Mouse (Mus musculus): ENCODE data around the gene Lrtm2.

The Lrtm2 gene

DNA sequence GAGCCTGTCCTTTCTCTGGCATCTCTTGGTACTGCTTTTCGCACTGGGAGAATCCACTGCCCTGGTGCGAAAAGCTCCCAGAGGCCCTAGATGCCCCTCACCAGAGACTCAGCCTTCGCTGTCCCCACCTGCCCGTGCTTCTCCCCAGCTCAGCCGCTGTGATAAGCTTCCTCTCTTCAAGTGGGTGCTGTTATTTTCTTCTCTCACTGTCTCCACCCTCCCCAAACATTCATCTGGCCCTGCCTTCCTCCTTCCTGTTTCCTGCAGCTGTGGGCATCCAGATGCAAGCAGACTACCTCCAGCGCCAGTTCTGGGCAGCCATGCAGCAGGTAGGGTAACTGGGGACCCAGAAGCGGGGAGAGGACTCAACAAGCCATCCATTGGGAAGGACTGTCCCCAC is 5.6 kb upstream of the Lrtm2 start:
- no peak for DNase-seq (ENCODE audit: low read depth, low spot score)

DNA sequence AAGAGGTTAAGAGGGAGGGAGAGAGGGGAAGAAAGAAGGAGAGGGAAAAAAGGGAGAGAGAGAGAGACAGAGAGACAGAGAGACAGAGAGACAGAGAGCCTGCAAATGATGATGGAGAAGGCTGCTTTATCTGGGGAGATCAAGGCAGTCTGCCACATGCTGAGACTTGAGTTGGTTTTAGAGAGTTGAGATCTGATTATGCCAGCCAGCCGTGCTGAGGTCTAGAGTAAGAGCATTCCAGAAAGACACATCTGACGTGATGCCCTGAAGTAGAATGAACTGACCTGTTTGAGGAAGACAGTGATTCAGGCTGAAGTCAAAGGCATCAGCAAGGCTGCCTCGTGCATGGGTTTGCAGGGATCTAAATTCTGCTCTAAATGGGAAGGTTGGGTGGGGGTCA is 3.3 kb upstream of the Lrtm2 start:
- no peak for DNase-seq (ENCODE audit: low read depth, low spot score)

DNA sequence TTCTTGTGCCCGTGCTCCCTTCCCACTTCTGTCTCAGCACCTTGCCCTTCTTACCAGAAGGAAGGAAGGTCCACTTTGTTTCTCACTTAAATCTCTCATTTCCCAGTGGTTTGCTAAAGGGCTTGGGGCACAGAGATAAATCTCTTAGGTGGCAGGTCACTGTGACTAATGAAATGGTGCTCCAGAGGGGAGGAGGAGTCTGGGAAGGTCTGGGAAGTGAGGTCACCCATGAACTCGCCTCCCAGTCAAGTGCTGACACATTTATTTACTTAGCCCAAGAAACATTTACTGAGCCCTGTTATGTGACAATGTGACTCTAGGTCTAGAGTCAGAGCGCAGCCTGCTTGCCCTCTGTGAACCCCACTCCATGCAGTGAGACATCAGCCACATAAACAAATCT is 2.6 kb upstream of the Lrtm2 start:
- DNase-seq (ENCODE audit: low read depth, low spot score), result no peak

DNA sequence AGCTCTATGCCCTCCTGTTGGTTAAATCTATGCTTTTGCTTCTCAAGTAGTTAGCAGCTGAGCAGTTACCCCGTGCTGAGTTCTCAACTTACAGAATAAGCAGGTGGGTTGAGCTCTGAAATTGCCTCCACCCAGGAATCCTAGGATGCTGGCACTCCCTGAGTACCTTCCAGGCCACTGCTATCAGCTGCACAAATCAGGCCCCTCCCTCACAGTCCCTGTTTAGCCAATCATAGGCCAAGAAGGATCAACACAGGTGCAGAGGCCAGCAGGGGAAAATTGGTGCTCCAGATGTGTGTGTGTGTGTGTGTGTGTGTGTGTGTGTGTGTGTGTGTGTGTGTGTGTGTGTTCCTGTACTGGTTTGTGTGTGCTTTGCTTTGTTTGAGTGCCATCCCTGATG is 1.5 kb upstream of the Lrtm2 start:
- DNase-seq (ENCODE audit: low read depth, low spot score), result peak; percentile 85

DNA sequence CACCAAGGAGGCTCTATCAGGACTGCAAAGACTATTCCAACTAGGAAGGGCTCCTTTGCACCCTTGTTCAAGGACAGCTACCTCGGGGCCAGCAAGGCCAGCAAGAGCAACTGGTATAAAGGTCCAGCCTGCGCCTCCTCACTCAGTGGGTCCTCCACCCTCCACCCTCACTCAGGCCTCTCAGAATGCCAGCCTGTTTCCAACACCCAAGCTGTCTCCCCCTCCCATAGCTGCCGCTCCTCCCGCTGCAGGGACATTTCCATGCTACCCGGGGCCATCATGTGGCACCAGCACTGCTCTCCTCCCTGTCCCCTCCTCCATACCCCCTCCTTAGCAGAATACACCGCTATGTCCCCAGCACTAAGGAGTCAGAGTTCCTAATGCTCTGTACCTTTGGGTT is 630 bp downstream of the Lrtm2 start:
- no peak for DNase-seq (ENCODE audit: low read depth, low spot score)

DNA sequence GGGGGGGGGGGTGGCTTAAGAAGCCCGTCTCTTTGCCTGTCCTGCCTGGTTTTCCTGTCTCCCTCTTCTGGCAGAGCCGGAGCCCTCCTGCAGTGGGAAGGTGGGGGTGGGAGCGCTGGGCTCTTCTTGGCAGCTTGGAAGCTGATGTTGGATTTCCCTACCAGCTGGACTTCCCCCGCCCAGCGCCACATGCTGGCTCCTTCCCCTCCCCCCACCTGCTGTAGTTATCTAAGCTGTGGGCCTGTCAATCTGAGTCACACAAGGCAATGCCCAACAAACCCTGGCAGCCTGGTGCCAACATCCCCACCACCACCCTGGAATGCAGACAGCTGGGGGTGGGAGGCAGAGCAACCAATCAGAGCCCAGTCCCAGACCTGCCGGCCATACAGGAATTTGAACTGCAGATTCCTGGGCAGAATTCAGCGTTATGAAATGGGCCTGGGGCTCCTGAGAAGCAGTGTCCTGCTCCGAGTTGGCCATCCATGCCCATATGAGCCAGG is 1.3 kb downstream of the Lrtm2 start:
- peak; percentile 26 for DNase-seq (ENCODE audit: low read depth, low spot score)

DNA sequence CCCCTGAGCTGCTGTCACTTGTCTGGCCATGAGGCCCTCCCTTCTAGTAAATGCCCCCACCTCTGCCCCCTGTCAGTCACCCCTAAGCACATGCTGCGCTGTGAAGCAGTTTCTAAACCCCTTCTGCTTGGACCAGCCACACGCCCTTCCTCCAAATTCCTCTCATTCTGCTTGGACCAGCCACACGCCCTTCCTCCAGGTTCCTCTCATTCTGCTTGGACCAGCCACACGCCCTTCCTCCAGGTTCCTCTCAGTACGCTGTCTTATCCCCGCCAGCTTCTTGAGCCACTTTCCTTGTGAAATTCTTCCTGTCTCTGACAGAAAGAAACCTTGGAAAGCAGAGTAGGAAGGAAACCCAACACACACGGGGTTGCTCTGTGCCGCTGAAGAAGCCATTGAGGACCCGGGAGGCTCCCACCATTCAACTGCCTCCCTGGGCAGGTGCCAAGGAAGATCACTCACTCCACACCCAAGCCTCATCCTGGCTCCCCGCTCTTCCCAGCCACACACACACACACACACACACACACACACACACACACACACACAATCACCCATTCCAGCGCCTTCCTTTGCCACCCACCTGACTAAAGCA is 1.9 kb downstream of the Lrtm2 start:
- DNase-seq (ENCODE audit: low read depth, low spot score), result peak; percentile 61

DNA sequence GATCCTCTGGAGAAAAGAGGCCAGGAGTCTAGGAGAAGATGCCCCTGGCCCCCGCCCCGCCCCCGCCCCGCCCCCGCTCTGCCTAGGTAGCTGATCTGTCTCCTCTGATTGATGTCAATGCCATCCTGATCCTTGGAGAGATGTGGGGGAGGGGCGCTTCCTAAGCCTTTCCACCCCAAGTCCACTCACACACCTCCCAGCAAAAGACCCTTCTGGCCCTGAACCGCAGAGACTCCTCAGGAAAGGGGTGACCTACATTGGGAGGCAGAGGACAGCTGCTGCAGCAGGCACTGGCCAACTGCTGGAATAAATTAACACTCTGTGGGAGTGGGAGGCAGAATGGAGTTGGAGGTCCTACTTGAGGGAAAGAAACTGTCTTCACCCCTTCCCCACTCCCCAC is 4.0 kb downstream of the Lrtm2 start:
- DNase-seq (ENCODE audit: low read depth, low spot score), result no peak

DNA sequence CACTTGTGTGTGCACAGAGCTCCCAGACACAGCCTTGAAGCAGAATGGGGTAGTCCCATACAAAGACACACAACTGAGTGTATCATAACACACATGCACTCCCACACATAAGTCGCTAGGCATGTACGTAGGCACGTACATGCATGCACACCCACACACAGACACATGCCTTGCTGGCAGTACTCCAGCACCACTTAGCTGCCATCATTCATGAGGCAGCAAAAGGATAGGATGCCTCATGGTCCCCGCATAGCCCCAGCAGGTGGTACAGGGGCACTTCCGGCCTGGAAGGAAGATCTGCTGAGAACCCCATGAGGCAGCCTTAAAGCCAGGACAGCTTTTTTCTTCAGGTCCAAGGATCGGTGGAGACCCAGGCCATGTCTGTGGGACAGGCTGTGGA is 4.6 kb downstream of the Lrtm2 start:
- no peak for DNase-seq (ENCODE audit: low read depth, low spot score)

DNA sequence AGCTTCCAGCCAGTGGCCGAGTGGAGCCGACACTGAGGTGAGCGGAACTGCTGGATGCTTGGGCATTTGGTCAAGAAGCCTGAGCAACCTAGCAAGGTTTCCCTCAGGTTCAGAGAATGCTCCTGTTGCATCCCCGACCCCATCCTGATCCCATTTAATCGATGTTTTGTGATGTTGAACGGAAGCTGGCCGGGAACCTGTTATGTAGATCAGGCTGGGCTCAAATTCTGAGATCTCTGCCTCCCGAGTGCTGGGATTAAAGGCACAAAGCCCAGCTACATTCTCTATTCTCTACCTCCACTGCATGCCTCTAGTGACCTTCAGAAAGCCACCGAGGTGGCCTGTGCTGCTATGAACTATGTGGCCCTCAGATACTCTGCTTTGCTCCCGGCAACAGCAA is 5.8 kb downstream of the Lrtm2 start:
- peak; percentile 97 for DNase-seq (ENCODE audit: low read depth, low spot score)

DNA sequence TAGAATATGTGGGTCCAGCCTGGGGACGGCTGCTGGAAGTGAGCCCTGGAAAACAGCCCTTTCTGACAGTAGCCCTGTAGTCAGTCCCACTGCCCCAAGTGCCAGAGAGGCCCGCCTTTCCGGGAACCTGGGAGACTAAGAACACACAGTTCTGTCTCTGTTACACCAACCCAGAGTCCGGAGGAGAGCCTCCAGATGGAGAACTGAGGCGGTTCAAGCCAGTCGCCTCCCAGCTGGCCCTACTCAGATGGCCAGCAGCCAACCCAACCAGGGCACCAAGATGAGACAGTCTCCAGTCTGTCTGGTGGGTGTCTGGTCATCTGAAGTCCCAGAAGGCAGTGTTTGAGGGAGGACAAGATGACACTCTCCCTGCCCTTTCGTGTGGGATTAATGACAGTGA is 8.8 kb downstream of the Lrtm2 start:
- no peak for DNase-seq (ENCODE audit: low read depth, low spot score)

DNA sequence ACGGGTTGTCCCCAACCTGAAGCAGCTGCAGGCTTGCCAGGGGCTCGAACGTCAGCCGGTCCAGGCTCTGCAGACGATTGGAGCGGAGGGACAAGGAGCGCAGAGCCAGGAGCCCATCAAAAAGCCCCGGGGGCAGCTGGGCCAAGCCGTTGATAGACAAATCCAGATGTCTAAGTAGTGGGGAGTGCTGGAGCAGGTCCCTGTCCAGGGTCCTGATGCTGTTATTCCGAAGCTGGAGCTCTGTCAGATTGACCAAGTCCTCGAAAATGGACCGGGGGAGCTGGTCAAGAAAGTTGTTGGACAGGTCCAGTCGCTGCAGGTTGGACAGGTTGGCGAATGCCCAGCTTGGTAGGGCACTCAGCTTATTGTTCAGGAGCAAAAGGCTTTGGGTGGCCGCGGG is 10.1 kb downstream of the Lrtm2 start:
- peak; percentile 71 for DNase-seq (ENCODE audit: low read depth, low spot score)

DNA sequence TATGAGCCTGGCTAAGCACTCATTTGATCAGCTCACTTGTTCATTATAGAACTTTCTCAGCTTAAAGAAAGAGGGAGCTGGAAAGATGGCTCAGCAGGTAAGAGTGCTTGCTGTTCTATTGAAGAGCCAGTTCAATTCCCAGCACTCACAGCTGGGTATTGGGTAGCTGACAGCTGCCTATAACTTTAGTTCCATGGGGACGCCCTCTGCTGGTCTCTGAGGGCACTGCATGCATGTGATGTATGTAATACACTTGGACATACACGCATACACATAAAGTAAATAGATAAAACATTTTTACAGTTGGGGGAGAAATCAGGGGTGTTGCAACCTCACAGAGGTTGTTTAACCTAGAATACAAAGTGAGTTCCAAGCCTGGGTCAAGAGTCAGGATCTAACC is 11.2 kb downstream of the Lrtm2 start:
- DNase-seq (ENCODE audit: low read depth, low spot score), result peak; percentile 81

DNA sequence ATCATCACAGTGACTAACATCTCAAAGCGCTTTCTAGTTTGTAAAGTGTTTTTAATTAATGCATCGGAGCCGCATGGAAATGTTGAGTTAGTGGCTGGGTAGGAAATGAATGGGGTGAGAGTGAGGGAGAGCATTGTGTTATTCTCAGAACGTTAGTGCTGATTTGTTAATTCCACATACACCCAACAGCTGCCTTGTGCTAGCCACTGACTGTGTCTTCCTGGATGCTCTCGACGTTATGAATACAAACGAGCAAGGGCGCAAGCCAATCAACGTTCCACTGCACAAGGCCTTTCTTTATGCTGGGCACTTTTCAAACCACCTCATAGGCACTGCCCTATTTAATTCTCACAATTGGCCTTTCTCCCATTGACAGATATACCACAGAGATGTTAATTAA is 11.8 kb downstream of the Lrtm2 start:
- DNase-seq (ENCODE audit: low read depth, low spot score), result no peak

DNA sequence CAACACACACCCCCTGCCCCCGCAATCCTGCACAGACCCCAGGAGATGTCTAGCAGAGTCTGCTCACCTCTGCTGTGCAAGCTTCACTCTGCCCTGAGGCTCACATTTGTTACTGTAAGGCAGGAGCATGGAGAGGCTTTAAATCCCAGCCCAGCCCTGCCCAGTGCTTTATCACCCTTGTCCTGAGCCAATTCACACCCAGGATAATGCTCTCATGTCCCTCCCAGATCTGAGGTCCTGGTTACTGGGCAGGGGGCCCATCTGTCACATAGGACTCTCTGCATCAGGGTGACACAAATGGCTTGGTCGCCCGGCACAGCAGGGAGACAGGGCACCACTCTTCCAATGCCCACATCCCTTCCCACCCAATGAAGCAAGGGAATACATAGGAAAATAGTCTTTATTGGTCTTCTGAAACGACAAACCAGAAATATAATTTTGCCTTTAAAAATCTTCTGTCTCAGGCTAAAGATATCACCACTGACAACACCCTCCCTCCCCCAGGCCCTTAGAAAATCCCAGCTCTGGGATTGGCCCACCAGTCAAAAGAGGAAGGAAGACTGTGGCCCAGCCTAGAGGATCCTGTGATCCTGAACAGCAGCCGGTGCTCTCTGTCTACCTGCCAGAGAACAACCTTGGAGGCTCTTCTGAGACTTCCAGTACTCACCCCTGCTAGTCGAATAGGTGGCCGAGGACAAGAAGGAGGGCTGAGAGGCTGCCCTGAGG is 15.7 kb downstream of the Lrtm2 start:
- no peak for DNase-seq (ENCODE audit: low read depth, low spot score)

DNA sequence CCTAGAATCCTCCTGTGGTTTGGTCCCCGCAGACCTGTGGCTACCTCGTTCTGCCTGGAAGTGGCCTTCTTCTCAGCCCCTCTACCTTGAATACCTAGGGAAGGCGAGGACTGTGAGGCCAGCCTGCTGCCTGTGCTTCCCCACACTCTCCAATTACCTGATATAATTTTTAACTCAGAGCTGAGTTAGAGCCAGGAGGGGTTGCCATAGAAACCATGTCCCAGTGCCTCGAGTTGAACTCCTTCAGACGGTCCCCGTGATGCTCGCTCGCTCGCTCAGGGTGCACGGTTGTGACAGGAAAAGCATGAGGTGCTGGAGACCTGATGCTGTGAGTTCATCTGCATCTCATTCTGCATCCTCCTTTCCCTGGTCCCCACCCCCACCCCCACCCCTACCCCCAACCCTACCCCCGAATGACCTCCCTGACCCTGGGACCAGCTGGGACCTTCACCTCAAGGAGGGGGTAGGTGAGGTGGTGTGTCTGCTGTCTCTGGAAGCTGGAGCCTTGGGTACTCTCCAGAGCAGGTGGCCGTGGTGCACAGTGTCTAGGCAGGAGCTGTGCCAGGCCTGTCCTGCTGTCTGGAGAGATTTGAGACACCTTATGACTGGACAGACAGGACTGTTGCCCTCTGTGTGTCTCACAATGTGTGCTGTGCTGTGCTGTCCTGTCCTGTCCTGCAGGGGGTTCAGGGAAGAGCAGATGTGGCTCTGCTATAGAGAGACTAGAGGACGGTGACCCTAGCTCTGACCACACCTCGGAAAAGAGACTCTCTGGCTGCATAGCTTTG is 16.8 kb downstream of the Lrtm2 start:
- no peak for DNase-seq (ENCODE audit: low read depth, low spot score)

DNA sequence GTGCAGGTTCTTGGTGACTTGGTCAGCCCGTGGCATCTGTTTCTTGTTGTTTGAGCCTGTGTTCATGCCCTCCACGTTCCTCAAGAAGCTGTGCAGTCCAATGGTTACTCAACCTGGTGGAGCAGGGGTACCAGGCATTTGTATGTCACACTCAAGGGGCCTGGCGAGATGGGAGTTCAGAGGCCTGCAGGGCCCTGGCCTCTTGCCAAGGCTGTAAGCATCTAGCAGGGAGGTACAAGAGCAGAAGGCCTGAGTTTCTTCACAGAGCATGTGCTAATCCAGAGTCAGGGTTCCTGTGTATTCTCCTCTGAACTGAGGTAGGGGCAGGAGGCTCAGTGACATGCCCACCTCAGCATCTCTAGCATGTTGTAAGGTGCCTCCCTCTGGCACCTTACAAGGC is 17.5 kb downstream of the Lrtm2 start:
- no peak for DNase-seq (ENCODE audit: low read depth, low spot score)

DNA sequence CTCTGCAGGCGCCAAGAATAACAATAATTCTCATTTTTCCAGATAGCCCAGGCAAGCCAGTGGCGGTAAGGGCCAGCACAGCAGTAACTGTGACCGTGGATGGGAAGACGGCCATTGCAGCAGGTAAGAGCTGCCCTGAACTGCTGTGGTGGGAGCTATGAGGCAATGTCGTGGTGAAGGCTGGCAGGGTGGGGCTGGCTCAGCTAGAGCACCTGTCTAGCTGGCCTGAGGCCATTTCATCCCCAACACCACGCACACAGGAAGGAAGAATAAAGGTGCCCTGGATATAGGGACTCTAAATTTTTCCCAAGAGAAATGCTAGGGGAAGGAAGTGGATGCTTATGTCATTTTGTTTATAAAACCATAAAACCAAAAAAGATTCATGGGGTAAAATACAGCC is 18.2 kb downstream of the Lrtm2 start:
- no peak for DNase-seq (ENCODE audit: low read depth, low spot score)

DNA sequence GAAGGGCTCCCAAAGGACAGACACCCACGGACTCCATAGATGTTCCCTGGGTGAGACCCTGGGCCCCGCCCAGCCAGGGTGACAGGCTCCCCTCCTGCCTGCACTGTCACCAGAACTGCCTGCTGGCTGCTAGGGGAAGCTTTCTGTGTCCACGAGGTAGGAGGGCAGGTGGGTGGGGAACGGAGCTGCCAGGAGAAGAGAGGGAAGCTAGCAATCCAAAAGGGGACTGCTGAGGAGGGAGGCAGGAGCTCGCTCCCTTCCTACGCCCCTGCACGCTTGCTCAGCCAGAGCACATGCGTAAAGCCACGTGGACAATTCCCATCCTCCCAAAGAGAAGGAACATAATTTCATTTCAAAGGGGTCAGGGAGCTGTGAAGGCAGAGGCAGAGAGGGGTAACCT is 20.4 kb downstream of the Lrtm2 start:
- no peak for DNase-seq (ENCODE audit: low read depth, low spot score)

DNA sequence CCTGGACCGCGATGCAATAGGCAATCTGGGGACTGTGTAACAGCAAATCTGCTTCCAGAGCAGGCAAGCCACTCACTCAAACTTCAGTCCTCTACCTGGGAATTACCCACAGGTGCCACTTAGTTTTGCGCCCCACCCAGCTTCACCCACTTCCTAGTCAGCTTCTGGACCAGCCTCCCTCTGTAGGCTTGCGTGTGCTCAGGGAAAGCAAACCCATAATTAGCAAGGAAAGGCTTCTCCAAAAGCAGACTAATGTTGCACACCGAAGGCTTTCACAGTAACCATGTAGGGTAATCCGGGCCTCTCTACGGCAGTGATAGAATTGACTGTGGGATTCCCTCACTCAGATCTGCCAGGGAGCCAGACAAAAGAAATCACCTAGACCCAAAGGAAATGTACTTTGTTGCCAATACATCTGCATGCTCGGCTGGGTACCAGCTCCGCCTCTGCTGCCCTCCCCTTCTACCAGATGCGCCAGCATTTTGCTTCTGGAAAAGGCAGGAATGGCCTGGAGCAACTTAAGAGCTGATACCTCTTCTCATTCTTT is 22.6 kb downstream of the Lrtm2 start:
- no peak for DNase-seq (ENCODE audit: low read depth, low spot score)

DNA sequence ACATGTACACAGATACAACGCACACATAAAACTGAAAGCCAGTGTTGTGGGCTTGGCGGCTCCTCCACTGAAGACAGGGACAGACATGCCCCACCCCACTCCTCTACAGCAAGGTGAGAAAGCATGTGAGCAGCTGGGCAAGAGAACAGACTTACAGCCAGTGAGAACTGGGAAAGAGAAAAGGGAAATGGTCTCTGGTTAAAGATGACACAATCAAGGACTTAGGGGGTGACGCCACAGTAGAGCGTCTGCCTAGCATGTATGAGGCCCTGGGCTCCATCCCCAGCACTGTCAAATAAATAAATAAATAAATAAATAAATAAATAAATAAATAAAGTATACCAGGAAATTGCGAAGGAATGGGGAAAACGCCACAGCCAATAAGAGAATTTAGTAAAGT is 27.2 kb downstream of the Lrtm2 start:
- no peak for DNase-seq (ENCODE audit: low read depth, low spot score)

DNA sequence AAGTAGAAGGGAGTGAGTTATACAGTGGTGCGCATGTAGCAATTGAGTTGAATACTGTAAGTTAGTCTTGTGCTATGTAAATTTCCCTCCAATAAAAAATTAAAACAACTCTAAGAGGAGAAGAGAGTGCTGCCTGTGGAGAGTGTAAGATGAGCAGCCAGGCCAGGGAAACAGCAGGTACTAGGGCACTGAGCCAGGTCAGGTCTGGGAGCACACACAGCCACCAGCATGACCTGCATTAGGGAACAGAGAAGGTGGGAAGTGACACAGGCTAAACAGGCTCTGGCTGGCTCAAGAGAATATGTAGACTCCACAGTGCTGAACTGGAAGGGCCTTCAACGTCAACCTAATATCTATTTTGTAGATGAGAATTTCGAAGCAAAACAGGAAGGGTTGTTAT is 29.3 kb downstream of the Lrtm2 start:
- no peak for DNase-seq (ENCODE audit: low read depth, low spot score)

DNA sequence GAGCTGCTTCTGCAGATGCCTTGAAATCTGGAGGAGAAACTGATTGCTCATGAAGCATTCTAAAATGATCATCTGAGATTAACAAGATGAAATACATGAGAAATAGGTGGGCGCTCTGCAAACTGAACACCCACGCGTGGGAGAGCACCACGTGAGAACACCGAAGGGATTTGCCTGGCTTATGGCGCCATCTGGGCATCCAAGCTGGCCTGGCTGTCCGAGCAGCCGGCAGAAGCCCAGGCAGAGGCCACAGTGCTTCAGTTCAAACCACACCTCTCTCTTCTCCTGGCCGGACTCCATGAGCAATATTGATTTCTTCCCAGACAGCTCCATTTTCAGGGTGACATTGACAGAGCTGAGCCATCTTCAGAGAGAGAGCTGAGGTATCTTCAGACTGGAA is 49.8 kb downstream of the Lrtm2 start:
- DNase-seq (ENCODE audit: low read depth, low spot score), result no peak

Measured in R1 (cell line).